Mouse (Mus musculus) heart, embryonic 16.5 days (tissue): Measurements from ENCODE around the gene Rhoa. TPM values are rescaled to one million over a fixed set of nuclear protein-coding genes. Genes with fewer than 3 reads are reported as not detected.
A peak's percentile ranks its signal among the peaks of the same experiment; 100 is the strongest.

Source experiments
- ATAC-seq: fragments of 200-750 bp; cut with Nextera tagmentation; replicated peaks from 2 replicates; pipeline ENCODE4 v1.8.0; 2017; ENCODE audit warnings: moderate number of reproducible peaks; ENCODE audit not compliant: insufficient read depth, low FRiP score; ENCODE audit errors: extremely low read depth
- H3K27ac ChIP-seq: fragments of 300-500 bp; sonication (generic); 2 replicates; pipeline ENCODE4 v1.5.1; 2014; ENCODE audit warnings: mild to moderate bottlenecking, low read length, control low read depth, moderate library complexity
- H3K27me3 ChIP-seq: fragments of 300-500 bp; sonication (generic); 2 replicates; pipeline ENCODE4 v1.6.1; 2014; ENCODE audit warnings: low read length, mixed read lengths; ENCODE audit not compliant: control insufficient read depth, insufficient read depth
- H3K36me3 ChIP-seq: fragments of 300-500 bp; sonication (generic); 2 replicates; pipeline ENCODE4 v1.6.1; 2014; ENCODE audit not compliant: control insufficient read depth, insufficient read depth
- H3K4me1 ChIP-seq: fragments of 300-500 bp; sonication (generic); 2 replicates; pipeline ENCODE4 v1.6.1; 2014; ENCODE audit warnings: low read length, mixed read lengths; ENCODE audit not compliant: control insufficient read depth, insufficient read depth
- H3K4me2 ChIP-seq: fragments of 300-500 bp; sonication (generic); 2 replicates; pipeline ENCODE4 v1.6.1; 2014; ENCODE audit warnings: low read depth, mild to moderate bottlenecking, control low read depth, low read length
- H3K4me3 ChIP-seq: fragments of 300-500 bp; sonication (generic); 2 replicates; pipeline ENCODE4 v1.5.1; 2014; ENCODE audit warnings: mild to moderate bottlenecking, control low read depth, low read length
- H3K9ac ChIP-seq: fragments of 300-500 bp; sonication (generic); 2 replicates; pipeline ENCODE4 v1.6.1; 2014; ENCODE audit warnings: low read length, control low read depth
- H3K9me3 ChIP-seq: fragments of 300-500 bp; sonication (generic); replicated peaks from 2 replicates; pipeline ENCODE4 v1.6.1; 2016; ENCODE audit warnings: low read length; ENCODE audit not compliant: control insufficient read depth
- WGBS: fragments of 180-500 bp; shearing (Covaris S2); extraction: QIAGEN DNeasy Blood & Tissue Kit; methylation state at CpG from one replicate; pipeline ENCODE4 v1.1.7; 2014; 5-methylcytosine and 5-hydroxymethylcytosine counted together
- polyA plus RNA-seq: library from polyadenylated mRNA; unstranded; fragments of >200 nt; fragmentation: Nextera tagmentation; extraction: Ambion mirVana; gene quantifications from 2 replicates; pipeline ENCODE4 v1.2.1, GENCODE M21; 2015

Rhoa gene
- polyA plus RNA-seq, 1 experiment from 2014 or later, result 444 TPM

DNA sequence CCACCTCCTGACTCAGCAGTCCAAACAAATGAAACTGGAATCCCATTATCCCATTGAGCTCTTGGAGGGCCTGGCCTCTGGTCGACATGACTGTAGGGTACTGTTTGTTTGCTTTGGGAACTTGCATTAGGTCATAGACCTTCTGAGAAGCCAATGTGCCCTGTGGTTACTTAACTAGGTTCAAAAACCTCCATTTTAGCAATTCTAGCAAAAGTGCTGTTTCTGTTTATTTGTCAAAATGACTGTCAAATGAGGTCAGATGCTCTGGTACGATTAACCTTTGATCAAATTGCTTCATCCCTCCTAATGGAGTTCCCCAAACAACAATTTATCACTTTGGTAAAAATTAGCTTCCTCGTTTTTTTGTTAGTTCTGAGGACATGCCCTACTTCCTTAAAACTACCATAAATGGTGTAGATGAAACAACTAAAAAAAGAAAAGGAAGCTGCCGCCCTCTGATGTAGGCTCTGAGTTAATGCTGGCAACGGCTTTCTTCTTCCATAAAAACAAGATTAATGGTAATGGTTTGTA lies 36.4 kb downstream of the Rhoa start:
- H3K36me3 ChIP-seq, result no peaks in the 10 kb centered on the region; the same call in 1 of the 2 replicates
- no peak overlapping the region for H3K4me2 ChIP-seq
- no peak overlapping the region; the same call in 1 of the 2 replicates for H3K27ac ChIP-seq
- ATAC-seq, result no peak
- no peak overlapping the region for H3K4me3 ChIP-seq
- WGBS, result 36% methylated on average over 5 of the region's 5 CpGs
- H3K27me3 ChIP-seq, result no peaks in the 10 kb centered on the region
- H3K4me1 ChIP-seq, result peaks cover 26% of the 10 kb centered on the region
- H3K9ac ChIP-seq, result no peak overlapping the region
- no peaks in the 10 kb centered on the region for H3K9me3 ChIP-seq

DNA sequence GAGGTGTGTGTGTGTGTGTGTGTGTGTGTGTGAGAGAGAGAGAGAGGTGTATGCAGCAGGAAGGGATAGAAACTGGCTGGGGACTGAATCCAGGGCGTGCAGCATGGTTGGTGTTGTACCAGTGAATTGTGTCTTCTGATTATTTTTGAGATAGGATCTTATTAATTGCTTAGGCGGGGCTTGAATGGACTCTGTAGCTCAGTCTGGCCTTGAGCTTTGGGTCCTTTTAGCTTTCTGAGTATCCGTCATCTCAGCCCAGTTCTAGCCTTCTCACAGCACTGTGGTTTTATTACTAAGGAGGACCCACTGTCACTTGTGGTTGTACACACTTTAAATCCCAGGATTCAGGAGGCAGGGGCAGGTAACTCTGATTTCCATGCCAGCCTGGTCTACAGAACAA lies 37.4 kb downstream of the Rhoa start:
- H3K36me3 ChIP-seq, result no peaks in the 10 kb centered on the region
- H3K4me1 ChIP-seq, result peaks cover 26% of the 10 kb centered on the region
- WGBS, result 84% methylated on average over 3 of the region's 3 CpGs
- H3K27ac ChIP-seq, result no peak overlapping the region
- no peaks in the 10 kb centered on the region for H3K27me3 ChIP-seq
- no peak overlapping the region for H3K4me3 ChIP-seq
- no peak for ATAC-seq
- no peaks in the 10 kb centered on the region for H3K9me3 ChIP-seq
- H3K4me2 ChIP-seq, result no peak overlapping the region
- no peak overlapping the region for H3K9ac ChIP-seq

DNA sequence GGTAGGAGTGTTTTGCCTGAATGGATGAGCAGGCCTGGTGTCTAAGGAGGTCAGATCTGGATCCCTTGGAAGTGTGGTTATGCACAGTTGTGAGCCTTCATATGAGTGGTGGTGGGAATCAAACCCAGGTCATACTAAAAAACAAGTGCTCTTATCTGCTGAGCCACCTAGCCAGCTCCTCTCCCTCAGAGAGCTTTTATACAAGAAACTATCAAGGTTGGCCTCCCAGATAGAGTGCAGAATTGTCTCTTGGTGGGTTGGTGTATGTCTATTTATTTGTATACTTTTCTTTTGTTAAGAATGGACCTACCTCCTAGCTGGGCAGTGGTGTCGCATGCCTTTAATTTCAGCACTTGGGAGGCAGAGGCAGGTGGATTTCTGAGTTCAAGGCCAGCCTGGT lies 37.9 kb downstream of the Rhoa start:
- Histone ChIP-seq H3K9ac (no peak overlapping the region), H3K4me1 (peaks cover 26% of the 10 kb centered on the region), H3K4me2 (no peak overlapping the region), H3K9me3 (no peaks in the 10 kb centered on the region), H3K4me3 (no peak overlapping the region), H3K27ac (no peak overlapping the region), H3K36me3 (no peaks in the 10 kb centered on the region), H3K27me3 (no peaks in the 10 kb centered on the region)
- ATAC-seq, result no peak
- WGBS, result 93% methylated on average over 1 of the region's 1 CpGs

DNA sequence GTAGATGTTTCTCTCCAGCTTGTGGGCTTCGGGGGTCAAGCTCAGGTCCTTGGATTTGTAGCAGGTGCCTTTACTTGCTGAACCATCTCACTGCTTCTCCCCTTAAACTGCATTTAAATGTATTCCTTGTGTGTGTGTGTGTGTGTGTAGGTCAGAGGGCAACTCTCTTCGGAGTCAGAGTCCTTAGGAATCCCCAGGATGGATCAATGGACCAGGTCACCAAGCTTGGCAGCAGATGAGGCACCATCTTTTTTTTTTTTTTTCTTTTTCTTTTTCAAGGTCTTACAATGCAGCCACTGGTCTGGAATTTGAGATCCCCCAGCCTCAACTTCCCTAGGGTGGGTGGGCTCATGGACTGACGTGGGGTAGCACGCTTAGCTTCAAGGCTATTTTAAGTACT lies 38.5 kb downstream of the Rhoa start:
- H3K4me1 ChIP-seq, result peaks cover 27% of the 10 kb centered on the region
- no peaks in the 10 kb centered on the region for H3K9me3 ChIP-seq
- H3K36me3 ChIP-seq, result no peaks in the 10 kb centered on the region
- H3K27me3 ChIP-seq, result no peaks in the 10 kb centered on the region
- no peak for ATAC-seq
- 83% methylated on average over 4 of the region's 4 CpGs for WGBS
- H3K9ac ChIP-seq, result no peak overlapping the region
- H3K4me2 ChIP-seq, result no peak overlapping the region
- no peak overlapping the region for H3K27ac ChIP-seq
- H3K4me3 ChIP-seq, result no peak overlapping the region

DNA sequence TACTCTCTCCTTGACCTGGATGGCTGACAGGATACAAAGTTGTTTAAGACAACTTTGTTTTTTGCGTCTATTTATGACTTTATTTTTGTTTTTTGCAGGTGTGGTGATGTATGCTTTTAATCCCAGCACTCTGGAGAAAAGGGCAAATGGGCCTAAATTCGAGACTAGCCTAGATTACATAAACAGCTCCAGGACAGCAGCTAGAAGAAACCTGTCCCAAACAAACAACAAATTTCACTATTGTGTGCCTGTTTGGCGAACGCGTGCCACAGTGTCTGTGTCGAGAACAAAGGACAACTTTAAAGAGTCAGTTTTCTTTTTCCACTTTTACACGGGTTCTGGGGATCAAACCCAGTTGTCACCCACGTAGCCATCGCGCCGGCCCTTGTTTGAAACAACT lies 41.1 kb downstream of the Rhoa start:
- H3K9me3 ChIP-seq, result no peaks in the 10 kb centered on the region
- peak overlapping the region; percentile 76 for H3K4me3 ChIP-seq
- peak overlapping the region; percentile 97 for H3K27ac ChIP-seq
- H3K36me3 ChIP-seq, result peaks cover 13% of the 10 kb centered on the region
- 6% methylated on average over 11 of the region's 11 CpGs for WGBS
- H3K27me3 ChIP-seq, result no peaks in the 10 kb centered on the region
- H3K9ac ChIP-seq, result peak overlapping the region; percentile 86
- peaks cover 11% of the 10 kb centered on the region for H3K4me1 ChIP-seq
- H3K4me2 ChIP-seq, result peak overlapping the region; percentile 78
- ATAC-seq, result no peak

GRCm38 (mm10) chr9:108347540-108348289 lies 41.8 kb downstream of the Rhoa start, which contains the start of gene Usp4:
TSS of gene Usp4 (plus strand) at chr9:108347853.
- H3K27me3 ChIP-seq, result no peaks in the 10 kb centered on the region
- peak within 1 kb of the TSS; percentile 76 for H3K4me3 ChIP-seq
- H3K4me2 ChIP-seq, result peak within 1 kb of the TSS; percentile 83
- peak within 1 kb of the TSS; percentile 86 for H3K9ac ChIP-seq
- peak within 1 kb of the TSS; percentile 97 for H3K27ac ChIP-seq
- H3K36me3 ChIP-seq, result peaks cover 19% of the 10 kb centered on the region
- WGBS, result under 1% methylated on average over 71 of the region's 75 CpGs
- no peaks in the 10 kb centered on the region for H3K9me3 ChIP-seq
- H3K4me1 ChIP-seq, result peaks cover 11% of the 10 kb centered on the region
- peak; percentile 96 for ATAC-seq

DNA sequence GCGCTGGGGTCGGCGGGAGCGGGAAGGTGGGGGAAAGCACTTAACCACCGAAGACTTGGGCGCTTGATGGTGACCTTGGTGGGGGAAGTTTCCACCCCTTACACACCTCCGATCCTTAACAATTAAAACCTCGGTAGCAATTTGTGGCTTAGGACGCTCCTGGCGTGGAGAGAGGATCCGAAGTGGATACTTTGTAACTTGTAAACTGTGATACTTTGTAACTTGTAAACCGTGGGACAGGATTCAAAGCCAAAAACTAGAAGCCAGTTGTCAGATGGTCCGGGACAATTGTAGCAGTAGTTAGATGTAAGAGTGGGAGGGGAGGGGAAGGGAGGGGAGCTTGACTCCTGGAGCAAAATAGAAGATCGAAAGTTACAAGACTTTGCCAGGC lies 42.4 kb downstream of the Rhoa start:
- Histone ChIP-seq H3K36me3 (peaks cover 21% of the 10 kb centered on the region), H3K4me2 (peak overlapping the region; percentile 83), H3K27ac (peak overlapping the region; percentile 97), H3K27me3 (no peaks in the 10 kb centered on the region), H3K4me3 (peak overlapping the region; percentile 76), H3K4me1 (peaks cover 11% of the 10 kb centered on the region), H3K9me3 (no peaks in the 10 kb centered on the region), H3K9ac (peak overlapping the region; percentile 86)
- ATAC-seq, result no peak
- WGBS, result 2% methylated on average over 14 of the region's 14 CpGs

DNA sequence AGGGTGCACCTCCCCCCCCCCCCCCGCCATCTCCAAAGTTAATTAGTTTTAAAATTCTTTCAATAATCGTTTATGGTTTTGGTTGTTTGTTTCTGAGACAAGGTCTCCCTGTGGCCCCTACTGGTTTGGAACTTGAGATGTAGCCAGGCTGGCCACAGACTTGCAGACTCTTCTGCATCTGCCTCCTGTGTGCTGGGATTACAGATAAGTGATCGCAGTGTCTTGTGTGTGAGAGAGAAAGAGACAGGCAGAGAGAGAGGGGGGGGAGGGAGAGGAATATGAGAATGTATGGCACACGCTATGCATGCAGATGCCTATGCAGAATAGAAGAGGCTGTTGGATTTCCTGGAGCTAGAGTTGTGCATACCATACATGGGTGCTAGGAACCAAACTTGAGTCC lies 43.8 kb downstream of the Rhoa start:
- WGBS, result 91% methylated on average over 4 of the region's 4 CpGs
- Histone ChIP-seq H3K4me3 (no peak overlapping the region), H3K4me2 (no peak overlapping the region), H3K27me3 (no peaks in the 10 kb centered on the region), H3K9me3 (no peaks in the 10 kb centered on the region), H3K27ac (no peak overlapping the region), H3K36me3 (peaks cover 31% of the 10 kb centered on the region), H3K9ac (no peak overlapping the region), H3K4me1 (peaks cover 11% of the 10 kb centered on the region)
- ATAC-seq, result no peak

DNA sequence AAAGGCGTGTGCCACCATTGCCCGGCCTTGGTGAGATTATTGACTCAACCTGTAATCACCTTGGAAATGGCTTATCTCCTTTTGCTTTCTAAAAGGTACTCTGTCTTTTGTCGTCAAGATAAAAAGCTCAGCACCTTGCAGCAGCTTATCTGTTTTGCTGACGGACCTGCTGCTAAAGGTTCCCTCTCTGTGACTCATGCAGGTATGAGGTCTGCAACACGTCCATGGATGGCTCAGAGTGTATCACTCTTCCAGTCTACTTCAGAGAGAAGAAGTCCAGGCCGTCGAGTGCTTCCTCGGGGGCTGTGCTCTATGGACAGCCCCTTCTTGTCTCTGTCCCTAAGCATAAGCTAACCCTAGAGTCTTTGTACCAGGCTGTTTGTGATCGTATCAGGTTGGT lies 72.3 kb downstream of the Rhoa start:
- H3K9ac ChIP-seq, result no peak overlapping the region
- 0 out of 2 replicates have a peak overlapping the region, but pooled peaks have one; percentile 10 for H3K27ac ChIP-seq
- H3K9me3 ChIP-seq, result no peaks in the 10 kb centered on the region
- H3K36me3 ChIP-seq, result peaks cover 75% of the 10 kb centered on the region
- no peak overlapping the region for H3K4me2 ChIP-seq
- H3K4me1 ChIP-seq, result peaks cover 6% of the 10 kb centered on the region; the same call in 1 of the 2 replicates
- 43% methylated on average over 9 of the region's 9 CpGs for WGBS
- no peaks in the 10 kb centered on the region for H3K27me3 ChIP-seq
- no peak for ATAC-seq
- H3K4me3 ChIP-seq, result no peak overlapping the region
